Mouse (Mus musculus): ENCODE measurements at regions not wholly inside any gene's neighbourhood (a gene's known extent, or its start where the extent isn't known, plus 50 kb on each side); places are given as distances from the start of the nearest gene placed in this dataset.

DNA sequence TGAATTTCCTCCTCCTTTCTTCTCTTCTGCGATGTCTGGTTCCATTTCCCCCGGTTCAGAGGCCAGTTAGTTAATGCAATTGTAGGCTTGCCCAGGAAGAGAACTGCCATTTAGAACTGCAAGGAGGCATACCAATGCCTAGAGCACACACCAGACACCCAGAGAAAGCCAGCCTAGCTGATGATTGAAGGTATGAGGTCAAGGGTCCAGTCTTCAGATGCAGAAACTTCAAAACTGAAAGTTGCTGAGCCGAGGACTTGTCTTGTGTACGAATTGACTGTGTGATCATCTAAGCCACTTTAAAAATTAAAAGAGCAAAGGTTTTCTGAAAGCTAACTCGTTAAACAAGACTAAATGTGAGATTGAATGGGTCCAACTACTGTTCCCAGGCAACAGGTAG lies 542.5 kb upstream of the Map3k7 start:
- DNase-seq (no peak), ATAC-seq (ENCODE audit: low FRiP score, low TSS enrichment) (no peak)
- Histone ChIP-seq H3K9ac (replicated peaks; ENCODE audit: low read length) (no peak overlapping the region), H3K36me3 (ENCODE audit: control insufficient read depth, insufficient read depth, low read length) (no peaks in the 10 kb centered on the region), H3K4me3 (replicated peaks; ENCODE audit: low read depth, low read length) (no peak overlapping the region), H3K9me3 (ENCODE audit: control insufficient read depth, low read length) (no peaks in the 10 kb centered on the region), H3K27ac (replicated peaks; ENCODE audit: low read depth, low read length) (no peak overlapping the region), H3K27me3 (ENCODE audit: control insufficient read depth, insufficient read depth, low read length) (no peaks in the 10 kb centered on the region), H3K4me1 (ENCODE audit: control insufficient read depth, insufficient read depth, low read length) (no peaks in the 10 kb centered on the region), H3K4me2 (ENCODE audit: low read length) (no peak overlapping the region)
- WGBS = 89% methylated on average over 5 of the region's 5 CpGs

DNA sequence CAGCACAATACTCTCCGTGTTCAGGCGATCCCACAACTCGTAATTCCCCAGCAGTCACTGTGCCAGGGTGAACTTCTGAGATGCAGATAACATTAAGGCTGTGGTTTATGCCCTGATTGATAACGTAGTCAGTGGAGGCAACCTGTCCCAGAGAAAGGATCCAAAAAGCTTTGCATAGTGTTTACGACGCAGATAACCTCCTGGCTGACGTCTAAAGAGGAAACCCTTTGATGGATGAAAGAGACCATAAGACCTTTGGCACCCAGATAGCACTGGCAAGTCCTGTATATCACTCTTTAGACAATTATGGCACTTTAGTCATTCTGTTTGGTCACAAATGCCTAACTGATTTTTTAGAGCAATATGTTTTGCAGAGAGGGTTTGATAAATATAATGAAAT lies 538.8 kb upstream of the Map3k7 start:
- Histone ChIP-seq H3K9me3 (ENCODE audit: control insufficient read depth, low read length) (no peaks in the 10 kb centered on the region), H3K27me3 (ENCODE audit: control insufficient read depth, insufficient read depth, low read length) (no peaks in the 10 kb centered on the region), H3K4me1 (ENCODE audit: control insufficient read depth, insufficient read depth, low read length) (no peaks in the 10 kb centered on the region), H3K4me2 (ENCODE audit: low read length) (no peak overlapping the region), H3K4me3 (replicated peaks; ENCODE audit: low read depth, low read length) (no peak overlapping the region), H3K36me3 (ENCODE audit: control insufficient read depth, insufficient read depth, low read length) (no peaks in the 10 kb centered on the region), H3K9ac (replicated peaks; ENCODE audit: low read length) (no peak overlapping the region), H3K27ac (replicated peaks; ENCODE audit: low read depth, low read length) (no peak overlapping the region)
- DNase-seq = no peak
- no peak for ATAC-seq (ENCODE audit: low FRiP score, low TSS enrichment)
- WGBS = 67% methylated on average over 7 of the region's 7 CpGs

DNA sequence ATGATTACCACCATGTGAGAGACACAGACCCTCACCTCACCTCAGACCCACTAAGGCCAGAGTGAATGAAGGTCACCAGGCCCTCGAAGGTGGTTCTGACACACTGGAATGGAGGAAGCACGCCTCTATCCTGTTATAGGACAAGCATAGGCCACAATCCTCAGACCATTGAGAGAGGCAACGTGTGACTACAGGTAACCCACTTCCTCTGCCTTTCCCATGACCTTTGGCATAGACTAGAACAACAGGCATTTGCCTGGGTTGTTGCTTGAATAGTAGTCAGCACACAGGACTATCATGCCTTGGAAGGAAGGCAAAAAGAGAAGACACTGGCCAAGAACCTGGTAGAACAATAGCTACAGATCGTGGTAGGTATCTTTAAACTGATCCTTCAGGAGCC lies 538.2 kb upstream of the Map3k7 start:
- DNase-seq (no peak), ATAC-seq (ENCODE audit: low FRiP score, low TSS enrichment) (no peak)
- Histone ChIP-seq H3K9me3 (ENCODE audit: control insufficient read depth, low read length) (no peaks in the 10 kb centered on the region), H3K27me3 (ENCODE audit: control insufficient read depth, insufficient read depth, low read length) (no peaks in the 10 kb centered on the region), H3K27ac (replicated peaks; ENCODE audit: low read depth, low read length) (no peak overlapping the region), H3K36me3 (ENCODE audit: control insufficient read depth, insufficient read depth, low read length) (no peaks in the 10 kb centered on the region), H3K4me1 (ENCODE audit: control insufficient read depth, insufficient read depth, low read length) (no peaks in the 10 kb centered on the region), H3K4me3 (replicated peaks; ENCODE audit: low read depth, low read length) (no peak overlapping the region), H3K9ac (replicated peaks; ENCODE audit: low read length) (no peak overlapping the region), H3K4me2 (ENCODE audit: low read length) (no peak overlapping the region)
- WGBS = 86% methylated on average over 4 of the region's 4 CpGs

DNA sequence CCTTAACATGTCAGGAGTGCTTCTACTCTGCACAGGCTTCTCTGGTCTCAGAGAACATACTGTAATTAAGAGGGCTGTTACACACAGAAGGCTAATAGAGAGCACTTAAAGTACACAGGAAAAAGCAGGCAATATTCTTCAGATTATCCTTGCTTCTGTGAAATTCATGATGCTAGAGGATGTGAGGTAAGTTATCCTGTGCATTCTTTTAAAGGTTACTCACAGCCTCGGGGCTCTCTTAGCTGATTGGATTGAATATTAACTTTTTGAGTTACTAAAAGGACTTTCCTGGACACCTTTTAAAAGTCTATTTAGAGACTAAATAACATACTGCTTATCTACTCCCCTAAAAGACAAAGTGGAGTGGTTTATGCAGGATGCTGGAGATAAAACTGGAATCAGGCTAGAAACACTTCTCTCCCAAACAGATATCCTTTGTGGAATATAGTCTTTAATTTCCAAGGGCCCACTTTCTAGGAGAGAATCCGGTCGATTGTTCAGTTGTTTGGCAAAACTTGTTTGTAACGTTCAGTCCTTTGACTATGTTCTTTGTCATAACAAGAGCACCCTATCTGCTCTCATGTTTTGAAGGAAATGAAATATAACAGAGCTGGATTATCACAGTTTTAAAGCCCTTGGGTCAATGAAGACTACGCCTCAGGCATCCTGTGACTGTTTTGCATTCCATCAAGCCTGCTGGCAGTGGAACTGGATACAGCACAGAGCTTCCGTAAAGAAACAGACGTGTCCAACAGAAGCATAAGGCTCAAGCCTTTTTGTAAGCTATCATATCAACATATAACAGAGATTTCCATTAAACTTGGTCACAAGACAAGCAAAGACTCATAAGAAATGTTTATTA lies 537.5 kb upstream of the Map3k7 start:
- no peaks in the 10 kb centered on the region for H3K9me3 ChIP-seq (ENCODE audit: control insufficient read depth, low read length)
- H3K9ac ChIP-seq (replicated peaks; ENCODE audit: low read length) = no peak overlapping the region
- H3K4me2 ChIP-seq (ENCODE audit: low read length) = no peak overlapping the region
- H3K27ac ChIP-seq (replicated peaks; ENCODE audit: low read depth, low read length) = no peak overlapping the region
- no peaks in the 10 kb centered on the region for H3K36me3 ChIP-seq (ENCODE audit: control insufficient read depth, insufficient read depth, low read length)
- H3K27me3 ChIP-seq (ENCODE audit: control insufficient read depth, insufficient read depth, low read length) = no peaks in the 10 kb centered on the region
- no peak overlapping the region for H3K4me3 ChIP-seq (replicated peaks; ENCODE audit: low read depth, low read length)
- H3K4me1 ChIP-seq (ENCODE audit: control insufficient read depth, insufficient read depth, low read length) = no peaks in the 10 kb centered on the region
- 82% methylated on average over 7 of the region's 7 CpGs for WGBS
- ATAC-seq (ENCODE audit: low FRiP score, low TSS enrichment) (no peak), DNase-seq (no peak)

DNA sequence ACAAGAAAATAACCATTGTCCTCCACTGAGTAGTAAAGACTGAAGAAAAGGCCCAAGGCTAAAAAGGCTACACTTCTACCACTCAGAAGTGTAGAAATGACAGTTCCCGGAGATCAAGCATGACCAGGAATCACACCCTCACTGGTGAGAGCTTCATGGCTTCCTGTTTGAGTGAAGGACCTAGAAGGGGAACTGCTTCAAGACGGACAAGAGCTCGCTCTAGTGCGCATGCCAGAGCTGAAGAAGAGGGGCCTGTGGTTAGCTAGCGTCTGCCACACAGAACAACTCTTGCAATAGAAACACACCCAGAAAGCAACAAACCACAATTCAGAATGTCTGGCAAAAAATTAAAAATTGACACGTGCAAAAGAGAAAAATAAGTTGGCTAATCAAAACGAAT lies 530.0 kb upstream of the Map3k7 start:
- Histone ChIP-seq H3K4me3 (replicated peaks; ENCODE audit: low read depth, low read length) (no peak overlapping the region), H3K27me3 (ENCODE audit: control insufficient read depth, insufficient read depth, low read length) (no peaks in the 10 kb centered on the region), H3K4me1 (ENCODE audit: control insufficient read depth, insufficient read depth, low read length) (no peaks in the 10 kb centered on the region), H3K9me3 (ENCODE audit: control insufficient read depth, low read length) (no peaks in the 10 kb centered on the region), H3K9ac (replicated peaks; ENCODE audit: low read length) (no peak overlapping the region), H3K27ac (replicated peaks; ENCODE audit: low read depth, low read length) (no peak overlapping the region), H3K4me2 (ENCODE audit: low read length) (no peak overlapping the region), H3K36me3 (ENCODE audit: control insufficient read depth, insufficient read depth, low read length) (no peaks in the 10 kb centered on the region)
- DNase-seq (no peak), ATAC-seq (ENCODE audit: low FRiP score, low TSS enrichment) (no peak)
- 92% methylated on average over 7 of the region's 7 CpGs for WGBS

DNA sequence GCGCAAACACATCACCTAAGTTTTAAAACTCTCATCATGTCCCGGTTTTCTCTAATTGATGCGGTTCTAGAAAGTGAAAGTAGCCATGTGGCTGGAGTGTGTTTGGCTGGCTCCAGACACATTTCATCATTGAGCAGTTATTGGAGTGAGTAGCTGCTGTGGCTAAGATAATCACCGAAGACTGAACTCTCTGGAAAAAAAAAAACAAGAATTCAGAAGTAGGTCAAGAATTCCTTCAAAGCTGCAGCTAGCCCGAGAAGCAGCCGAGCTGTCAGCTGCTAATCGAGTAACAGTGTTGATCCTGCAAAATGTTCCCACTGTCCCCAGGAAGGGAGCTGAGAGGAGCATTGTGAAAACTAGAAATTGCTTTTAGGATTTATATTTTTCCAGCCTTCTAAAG lies 509.0 kb upstream of the Map3k7 start:
- DNase-seq (no peak), ATAC-seq (ENCODE audit: low FRiP score, low TSS enrichment) (no peak)
- H3K4me1 ChIP-seq (ENCODE audit: control insufficient read depth, insufficient read depth, low read length) = no peaks in the 10 kb centered on the region
- 74% methylated on average over 7 of the region's 7 CpGs for WGBS
- no peak overlapping the region for H3K27ac ChIP-seq (replicated peaks; ENCODE audit: low read depth, low read length)
- no peak overlapping the region for H3K9ac ChIP-seq (replicated peaks; ENCODE audit: low read length)
- no peak overlapping the region for H3K4me2 ChIP-seq (ENCODE audit: low read length)
- no peaks in the 10 kb centered on the region for H3K36me3 ChIP-seq (ENCODE audit: control insufficient read depth, insufficient read depth, low read length)
- no peak overlapping the region for H3K4me3 ChIP-seq (replicated peaks; ENCODE audit: low read depth, low read length)
- no peaks in the 10 kb centered on the region for H3K9me3 ChIP-seq (ENCODE audit: control insufficient read depth, low read length)
- no peaks in the 10 kb centered on the region for H3K27me3 ChIP-seq (ENCODE audit: control insufficient read depth, insufficient read depth, low read length)

DNA sequence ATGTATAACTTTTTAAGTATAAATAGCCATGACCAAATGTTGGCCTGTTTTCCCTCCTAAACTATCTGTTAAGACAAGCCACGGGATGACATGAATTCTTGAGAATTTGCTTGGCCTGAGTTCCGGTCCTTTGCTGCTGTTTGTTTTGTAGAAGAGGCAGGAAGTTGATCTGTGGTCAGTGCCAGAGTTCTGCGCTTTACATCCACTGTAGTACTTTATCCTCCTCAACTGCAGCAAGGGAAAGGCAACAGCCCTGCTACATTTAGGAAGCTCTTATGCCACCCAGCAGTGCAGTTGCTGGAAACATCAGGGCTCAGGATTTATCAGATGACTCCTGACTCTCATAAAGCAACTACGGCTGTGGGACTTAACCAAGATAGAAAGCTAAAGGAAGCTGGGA lies 508.4 kb upstream of the Map3k7 start:
- no peaks in the 10 kb centered on the region for H3K36me3 ChIP-seq (ENCODE audit: control insufficient read depth, insufficient read depth, low read length)
- no peak overlapping the region for H3K4me3 ChIP-seq (replicated peaks; ENCODE audit: low read depth, low read length)
- no peak overlapping the region for H3K9ac ChIP-seq (replicated peaks; ENCODE audit: low read length)
- no peaks in the 10 kb centered on the region for H3K9me3 ChIP-seq (ENCODE audit: control insufficient read depth, low read length)
- ATAC-seq (ENCODE audit: low FRiP score, low TSS enrichment) = no peak
- no peaks in the 10 kb centered on the region for H3K27me3 ChIP-seq (ENCODE audit: control insufficient read depth, insufficient read depth, low read length)
- no peak overlapping the region for H3K27ac ChIP-seq (replicated peaks; ENCODE audit: low read depth, low read length)
- 86% methylated on average over 4 of the region's 4 CpGs for WGBS
- no peak for DNase-seq
- no peaks in the 10 kb centered on the region for H3K4me1 ChIP-seq (ENCODE audit: control insufficient read depth, insufficient read depth, low read length)
- H3K4me2 ChIP-seq (ENCODE audit: low read length) = no peak overlapping the region

DNA sequence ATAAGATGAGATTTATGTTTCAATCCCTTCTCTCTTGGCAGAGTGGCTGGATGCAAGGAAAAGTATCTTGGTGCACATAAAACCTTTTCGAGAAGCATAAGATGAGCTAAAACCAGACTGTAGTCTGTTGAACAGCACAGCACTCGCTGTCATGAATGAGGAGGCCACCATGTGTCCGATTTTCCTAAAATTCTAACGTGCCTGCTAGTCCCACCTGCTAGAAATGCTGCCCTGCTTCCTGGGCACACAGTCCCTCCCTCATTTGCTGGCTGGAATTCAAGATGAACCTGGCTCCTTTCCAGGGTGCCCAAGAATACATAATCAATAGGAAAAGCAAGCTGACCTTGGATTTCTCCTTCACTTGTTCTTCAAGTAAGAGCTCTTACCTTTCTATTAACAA lies 501.4 kb upstream of the Map3k7 start:
- Histone ChIP-seq H3K9ac (replicated peaks; ENCODE audit: low read length) (no peak overlapping the region), H3K4me3 (replicated peaks; ENCODE audit: low read depth, low read length) (no peak overlapping the region), H3K9me3 (ENCODE audit: control insufficient read depth, low read length) (no peaks in the 10 kb centered on the region), H3K4me1 (ENCODE audit: control insufficient read depth, insufficient read depth, low read length) (no peaks in the 10 kb centered on the region), H3K36me3 (ENCODE audit: control insufficient read depth, insufficient read depth, low read length) (no peaks in the 10 kb centered on the region), H3K27me3 (ENCODE audit: control insufficient read depth, insufficient read depth, low read length) (no peaks in the 10 kb centered on the region), H3K4me2 (ENCODE audit: low read length) (no peak overlapping the region), H3K27ac (replicated peaks; ENCODE audit: low read depth, low read length) (no peak overlapping the region)
- no peak for DNase-seq
- 77% methylated on average over 4 of the region's 4 CpGs for WGBS
- no peak for ATAC-seq (ENCODE audit: low FRiP score, low TSS enrichment)

DNA sequence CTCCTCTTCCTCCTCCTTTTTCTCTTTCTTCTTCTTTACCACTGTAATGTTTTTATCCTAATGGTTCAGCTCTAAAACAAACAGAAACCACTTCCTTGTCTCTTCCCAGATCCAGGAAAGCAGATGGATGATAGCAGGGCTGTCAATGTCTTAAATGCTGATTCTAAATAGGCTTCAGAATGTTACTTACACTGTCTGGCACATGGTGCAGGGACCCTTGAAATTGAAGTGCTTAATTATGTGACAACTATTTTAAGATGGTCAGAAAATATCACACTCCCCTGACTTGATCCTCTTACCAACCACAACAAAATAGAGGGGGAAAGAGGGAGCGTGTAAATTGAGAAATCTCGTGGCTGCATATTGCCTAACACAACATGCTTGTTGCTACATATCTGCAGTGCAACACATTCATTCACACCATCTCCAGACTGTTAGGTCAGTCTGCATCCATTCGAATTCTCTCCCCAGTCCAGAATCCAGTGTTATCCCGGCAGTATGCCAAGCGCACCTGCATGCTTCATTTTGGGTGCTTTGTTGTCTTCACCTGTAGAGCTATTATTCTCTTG lies 500.7 kb upstream of the Map3k7 start:
- Histone ChIP-seq H3K27ac (replicated peaks; ENCODE audit: low read depth, low read length) (no peak overlapping the region), H3K36me3 (ENCODE audit: control insufficient read depth, insufficient read depth, low read length) (no peaks in the 10 kb centered on the region), H3K4me1 (ENCODE audit: control insufficient read depth, insufficient read depth, low read length) (no peaks in the 10 kb centered on the region), H3K9me3 (ENCODE audit: control insufficient read depth, low read length) (no peaks in the 10 kb centered on the region), H3K27me3 (ENCODE audit: control insufficient read depth, insufficient read depth, low read length) (no peaks in the 10 kb centered on the region), H3K4me2 (ENCODE audit: low read length) (no peak overlapping the region), H3K4me3 (replicated peaks; ENCODE audit: low read depth, low read length) (no peak overlapping the region), H3K9ac (replicated peaks; ENCODE audit: low read length) (no peak overlapping the region)
- no peak for DNase-seq
- ATAC-seq (ENCODE audit: low FRiP score, low TSS enrichment) = no peak
- WGBS = 86% methylated on average over 5 of the region's 5 CpGs

Data from midbrain, embryonic 14.5 days (tissue).